Mouse (Mus musculus) retina, postnatal 1 day (tissue): ENCODE results near the gene H2-Ab1.
"Not testable (repeated sequence)": the region's sequence is repeated elsewhere in the genome, so short reads cannot be mapped to it uniquely, and the experiment has no call there.

Experiments used
- DNase-seq: peaks from one replicate; pipeline ENCODE4 v3.0.0-alpha.2; 2012

H2-Ab1 gene

DNA sequence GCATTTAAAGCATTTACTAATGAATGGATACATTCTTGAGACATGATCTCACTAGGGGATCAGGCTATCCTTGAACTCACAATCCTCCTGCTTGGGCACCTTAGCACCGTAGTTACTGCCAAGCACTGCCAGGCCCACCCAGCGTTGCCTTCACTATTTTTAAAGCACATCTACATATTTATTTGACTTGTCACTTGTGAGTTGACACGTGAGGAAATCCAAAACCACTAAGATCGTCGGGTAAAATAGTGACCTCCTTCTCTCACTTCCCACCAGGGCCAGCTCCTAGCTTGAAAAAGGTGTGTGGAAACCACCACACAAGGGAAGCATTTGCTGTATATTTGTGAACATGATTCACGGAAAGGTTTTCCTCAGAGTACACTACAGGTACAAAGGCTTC is 29.5 kb downstream of the H2-Ab1 start:
- DNase-seq, result no peak

GRCm38 (mm10) chr17:34287648-34288047 is 30.2 kb downstream of the H2-Ab1 start, which contains the start of gene H2-Aa:
Gene H2-Aa, minus strand, starts transcription at chr17:34287823.
- peak; percentile 60 for DNase-seq

- DNase-seq, result no peak
Measured at GRCm38 (mm10) chr17:34288131-34288530, 30.6 kb downstream of the H2-Ab1 start.

GRCm38 (mm10) chr17:34291609-34292008 is 34.1 kb downstream of the H2-Ab1 start:
- DNase-seq, result peak; percentile 88

DNA sequence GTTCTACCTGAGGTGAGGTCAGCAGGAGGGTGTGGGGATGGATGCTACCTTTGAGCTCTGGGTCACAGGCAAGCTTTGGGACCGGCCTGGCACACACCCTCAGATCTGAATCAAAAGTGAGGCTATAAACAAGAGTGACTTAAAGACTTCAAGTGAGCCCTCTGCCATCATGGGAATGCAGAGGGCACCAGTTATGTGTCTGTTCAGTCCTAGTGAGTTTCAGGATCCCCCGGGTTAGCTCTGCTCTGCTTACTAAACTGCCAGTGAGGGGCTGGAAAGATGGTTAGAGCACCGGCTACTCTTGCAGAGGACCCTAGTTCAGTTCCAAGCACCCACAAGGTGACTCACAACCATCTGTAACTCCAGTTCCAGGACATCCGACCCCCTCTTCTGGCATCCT is 35.1 kb downstream of the H2-Ab1 start:
- DNase-seq, result no peak

- DNase-seq, result no peak
Measured at GRCm38 (mm10) chr17:34293533-34293932, 36.0 kb downstream of the H2-Ab1 start.

GRCm38 (mm10) chr17:34294249-34294648 is 36.8 kb downstream of the H2-Ab1 start:
- no peak for DNase-seq

GRCm38 (mm10) chr17:34295307-34295706 is 37.8 kb downstream of the H2-Ab1 start:
- no peak for DNase-seq

DNA sequence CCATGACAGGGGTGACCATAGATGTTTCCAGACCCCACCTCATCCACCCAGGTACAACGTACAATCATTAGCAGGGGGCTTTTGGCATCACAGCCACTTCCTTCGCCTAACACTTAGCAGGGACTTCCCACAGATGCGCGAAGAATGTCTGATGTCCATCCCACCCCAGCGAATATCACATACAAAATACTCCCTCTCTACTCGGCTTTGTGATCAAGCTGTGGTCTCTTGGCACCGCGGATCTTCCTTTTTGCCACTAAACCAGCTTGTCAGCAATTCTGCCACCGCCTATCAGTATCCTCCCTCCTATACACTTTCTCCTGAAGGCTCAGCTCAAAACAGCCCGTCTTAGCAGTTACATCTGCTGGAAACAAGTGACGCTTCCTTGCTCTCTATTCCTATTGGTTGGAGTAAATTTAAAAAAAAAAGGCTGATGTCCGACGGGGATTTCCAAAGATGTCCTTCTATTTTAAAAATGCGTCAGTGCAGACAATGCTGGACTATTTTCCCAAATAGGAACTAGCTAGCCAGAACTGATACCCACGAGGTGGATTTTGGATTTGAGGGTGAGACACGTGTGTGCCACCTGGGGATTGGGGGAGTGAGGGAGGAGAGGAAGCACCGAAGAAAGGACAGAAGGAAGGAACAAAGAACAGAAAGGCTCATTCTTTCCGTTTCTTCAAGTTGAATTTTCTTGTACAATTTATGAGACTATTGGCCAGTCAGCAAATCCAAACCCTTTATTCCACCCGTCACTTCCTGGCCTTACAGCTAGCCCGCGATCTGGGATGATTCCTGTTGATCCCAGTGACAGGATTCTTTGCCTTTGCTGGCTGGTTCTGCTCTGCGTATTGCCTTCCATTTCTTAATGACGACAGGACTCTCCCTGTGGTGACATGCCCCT is 38.7 kb downstream of the H2-Ab1 start:
- DNase-seq, result peak; percentile 71

DNA sequence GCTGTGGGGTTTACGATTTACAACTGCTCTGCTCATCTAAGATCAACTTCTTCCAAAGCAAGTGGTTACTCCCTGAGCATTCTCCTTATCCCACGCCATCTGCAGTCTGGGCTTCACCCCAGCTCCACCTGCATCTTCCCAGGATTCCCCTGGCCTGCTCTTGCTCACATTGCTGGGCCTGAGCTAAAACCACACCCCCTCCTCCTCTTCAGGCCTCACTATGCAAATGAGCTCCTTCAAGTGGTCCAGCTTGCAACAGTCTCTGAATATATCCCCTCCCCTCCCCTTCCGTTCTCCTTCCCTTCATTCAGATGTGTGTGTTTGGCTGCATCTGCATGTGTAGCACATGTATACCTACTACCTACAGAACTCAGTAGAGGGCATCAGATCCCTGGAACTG is 41.9 kb downstream of the H2-Ab1 start:
- no peak for DNase-seq

DNA sequence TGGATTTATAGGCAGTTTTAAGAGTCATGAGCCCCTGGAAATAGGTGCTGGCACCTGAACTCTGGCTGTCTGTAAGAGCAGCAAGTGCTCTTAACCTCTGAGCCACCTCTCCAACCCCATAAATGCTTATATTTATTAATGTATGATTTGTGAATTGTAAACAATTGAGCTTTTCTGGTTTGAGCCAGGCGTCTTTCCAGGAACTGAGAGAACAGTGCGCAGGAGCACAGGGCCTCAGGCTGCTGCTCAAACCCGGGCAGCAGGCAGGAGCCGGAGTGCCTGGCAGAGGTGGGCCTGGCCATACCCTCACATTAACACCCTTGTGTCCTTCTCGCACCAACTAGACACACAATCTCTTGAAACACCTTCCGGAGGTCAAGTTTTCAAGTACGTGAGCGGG is 42.6 kb downstream of the H2-Ab1 start:
- DNase-seq, result no peak

GRCm38 (mm10) chr17:34300691-34301566 is 43.4 kb downstream of the H2-Ab1 start:
- DNase-seq, result no peak

DNA sequence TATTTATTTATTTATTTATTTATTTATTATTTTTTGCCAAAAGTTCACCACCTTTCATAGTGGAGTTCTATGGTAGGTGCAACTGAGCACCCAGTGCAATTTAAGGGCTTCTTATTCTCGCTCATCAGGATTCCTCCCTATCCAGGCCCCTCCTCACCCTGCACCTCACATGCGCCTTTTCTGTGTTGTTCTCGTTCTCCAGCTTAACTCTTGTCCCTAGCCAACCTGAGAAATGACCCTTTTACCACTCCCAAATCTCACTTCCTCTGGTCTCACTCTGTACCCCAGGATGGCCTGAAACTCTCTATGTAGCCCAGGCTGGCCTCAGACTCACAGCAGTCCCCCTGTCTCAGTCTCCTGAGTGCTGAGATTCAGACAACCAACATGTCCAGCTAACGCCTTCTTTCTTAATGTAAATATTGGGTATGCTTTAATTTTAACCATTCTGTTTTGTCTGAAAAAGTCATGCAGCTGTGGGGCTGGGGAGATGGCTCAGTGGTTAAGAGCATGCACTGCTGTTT is 44.2 kb downstream of the H2-Ab1 start:
- no peak for DNase-seq

GRCm38 (mm10) chr17:34303789-34304188 is 46.3 kb downstream of the H2-Ab1 start:
- DNase-seq, result no peak

GRCm38 (mm10) chr17:34304751-34305150 is 47.3 kb downstream of the H2-Ab1 start:
- DNase-seq, result peak; percentile 48

DNA sequence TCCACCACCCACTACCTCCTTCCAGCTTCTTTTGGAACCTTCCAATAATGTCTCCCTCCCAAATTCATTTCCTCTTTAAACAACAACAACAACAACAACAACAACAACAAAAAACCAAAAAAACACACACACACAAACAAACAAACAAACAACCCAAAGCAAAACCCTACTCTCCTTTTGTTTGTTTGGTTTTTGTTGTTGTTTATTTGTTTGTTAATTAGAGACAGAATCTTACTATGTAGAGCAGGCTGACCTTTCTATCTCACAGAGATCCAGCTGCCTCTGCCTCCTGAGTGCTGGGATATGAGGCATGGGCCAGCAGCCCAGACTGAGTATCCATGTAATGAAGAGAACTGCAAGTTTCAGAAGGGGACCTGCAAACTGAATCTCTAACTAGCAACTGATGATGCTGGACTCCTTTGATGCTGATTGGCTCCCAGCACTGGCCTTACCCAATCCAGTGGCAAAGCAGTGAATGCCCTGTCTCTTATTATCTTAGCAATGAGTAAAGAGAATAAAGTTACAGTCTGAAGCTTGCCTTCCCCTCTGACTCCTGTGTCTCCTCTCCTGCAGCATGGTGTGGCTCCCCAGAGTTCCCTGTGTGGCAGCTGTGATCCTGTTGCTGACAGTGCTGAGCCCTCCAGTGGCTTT is 48.0 kb downstream of the H2-Ab1 start, which contains the start of gene H2-Eb1:
Gene H2-Eb1 (plus strand): TSS at position 488 of the 651 bp plus-strand sequence.
- peak; percentile 76 for DNase-seq

- no peak for DNase-seq
Measured at GRCm38 (mm10) chr17:34306407-34306806, 48.9 kb downstream of the H2-Ab1 start.

DNA sequence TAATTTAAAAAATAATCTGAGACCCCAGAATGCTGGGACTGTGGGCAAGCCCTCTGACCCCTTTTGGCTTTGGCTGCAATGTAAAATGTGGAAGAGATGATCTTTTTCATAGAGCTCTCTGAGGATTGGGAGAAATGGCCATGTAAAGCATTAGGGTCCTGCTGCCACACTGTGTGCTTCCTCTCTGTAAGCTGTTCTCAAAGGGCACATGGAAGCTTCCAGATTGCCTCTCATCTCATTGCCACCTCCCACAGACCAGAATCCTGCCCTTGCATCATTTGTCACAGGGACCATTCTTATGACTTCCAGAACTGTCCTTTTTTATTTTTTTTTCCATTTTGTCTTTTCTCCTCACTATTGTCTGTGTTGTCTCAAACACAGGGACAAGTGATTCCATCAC is 49.7 kb downstream of the H2-Ab1 start:
- DNase-seq, result no peak

GRCm38 (mm10) chr17:34308161-34308560 is 50.7 kb downstream of the H2-Ab1 start:
- no peak for DNase-seq

DNA sequence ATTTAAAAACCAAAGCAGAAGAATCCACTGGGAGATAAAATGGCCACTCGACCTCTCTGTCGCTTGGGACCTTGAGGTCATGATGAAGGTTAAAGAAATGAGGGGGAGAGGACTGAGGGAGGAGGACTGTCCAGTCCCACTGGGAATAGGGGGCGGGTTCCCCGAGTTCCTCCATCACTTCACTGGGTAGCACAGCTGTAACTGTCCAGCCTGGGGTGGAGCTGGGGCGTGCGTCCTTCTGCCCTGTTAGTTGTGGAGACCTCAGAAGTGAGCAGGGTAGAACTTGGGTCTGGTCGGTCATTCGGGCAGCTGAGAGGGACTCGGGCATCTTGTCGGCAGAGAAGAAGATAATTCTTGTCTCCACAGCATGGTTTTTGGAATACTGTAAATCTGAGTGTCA is 51.7 kb downstream of the H2-Ab1 start:
- peak; percentile 12 for DNase-seq

DNA sequence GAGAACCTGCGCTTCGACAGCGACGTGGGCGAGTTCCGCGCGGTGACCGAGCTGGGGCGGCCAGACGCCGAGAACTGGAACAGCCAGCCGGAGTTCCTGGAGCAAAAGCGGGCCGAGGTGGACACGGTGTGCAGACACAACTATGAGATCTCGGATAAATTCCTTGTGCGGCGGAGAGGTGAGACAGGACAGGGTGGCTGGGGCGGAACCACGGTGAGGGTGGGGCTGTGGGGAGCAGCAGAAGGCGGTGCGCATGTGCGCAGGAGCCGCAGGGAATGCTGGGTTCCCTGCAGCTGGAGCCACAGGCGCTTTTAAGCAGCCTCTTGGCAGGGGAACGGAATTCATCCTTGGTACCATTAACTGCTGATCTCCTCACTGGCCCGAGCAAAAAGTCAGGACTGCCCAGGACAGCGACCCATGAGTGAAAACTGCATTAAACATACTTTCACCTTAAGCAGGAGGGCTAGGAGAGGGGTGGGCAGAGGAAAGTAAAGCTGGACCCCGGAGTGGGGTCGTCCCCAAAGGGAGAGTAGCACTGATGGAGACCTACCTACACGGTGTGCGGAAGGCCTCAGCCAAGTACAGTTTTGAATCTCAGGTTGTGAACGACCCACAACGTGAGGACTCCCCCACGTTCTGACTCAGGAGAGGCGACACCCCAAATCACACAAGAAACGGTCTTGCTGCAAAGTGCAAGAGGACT is 52.3 kb downstream of the H2-Ab1 start:
- peak; percentile 76 for DNase-seq

DNA sequence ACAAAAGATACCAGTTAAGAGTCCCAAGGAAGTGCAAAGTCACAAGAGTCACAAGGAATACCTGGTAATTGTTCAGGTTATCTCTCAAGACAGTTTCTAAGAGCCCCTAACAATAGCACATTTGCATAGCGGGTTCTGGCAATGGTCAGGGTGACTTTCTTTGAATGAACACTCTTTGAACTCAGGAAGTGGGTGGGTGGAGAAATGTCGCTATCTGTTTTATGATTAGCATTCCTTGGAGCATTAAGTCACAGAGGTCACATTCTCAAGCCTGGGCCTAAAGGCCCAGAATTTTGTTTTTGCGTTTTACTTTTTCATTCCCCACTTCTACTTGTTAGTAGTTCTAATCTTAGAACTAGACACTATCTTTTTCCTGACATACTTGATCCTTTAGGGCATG is 53.0 kb downstream of the H2-Ab1 start:
- DNase-seq, result not testable (repeated sequence)
